Mouse (Mus musculus): ENCODE results near the gene Arhgef19. TPM values are rescaled to one million over a fixed set of nuclear protein-coding genes. Genes with fewer than 3 reads are reported as not detected.

Arhgef19 gene
- total RNA-seq, 2 experiments from 2014 or later, result 20.7 TPM

DNA sequence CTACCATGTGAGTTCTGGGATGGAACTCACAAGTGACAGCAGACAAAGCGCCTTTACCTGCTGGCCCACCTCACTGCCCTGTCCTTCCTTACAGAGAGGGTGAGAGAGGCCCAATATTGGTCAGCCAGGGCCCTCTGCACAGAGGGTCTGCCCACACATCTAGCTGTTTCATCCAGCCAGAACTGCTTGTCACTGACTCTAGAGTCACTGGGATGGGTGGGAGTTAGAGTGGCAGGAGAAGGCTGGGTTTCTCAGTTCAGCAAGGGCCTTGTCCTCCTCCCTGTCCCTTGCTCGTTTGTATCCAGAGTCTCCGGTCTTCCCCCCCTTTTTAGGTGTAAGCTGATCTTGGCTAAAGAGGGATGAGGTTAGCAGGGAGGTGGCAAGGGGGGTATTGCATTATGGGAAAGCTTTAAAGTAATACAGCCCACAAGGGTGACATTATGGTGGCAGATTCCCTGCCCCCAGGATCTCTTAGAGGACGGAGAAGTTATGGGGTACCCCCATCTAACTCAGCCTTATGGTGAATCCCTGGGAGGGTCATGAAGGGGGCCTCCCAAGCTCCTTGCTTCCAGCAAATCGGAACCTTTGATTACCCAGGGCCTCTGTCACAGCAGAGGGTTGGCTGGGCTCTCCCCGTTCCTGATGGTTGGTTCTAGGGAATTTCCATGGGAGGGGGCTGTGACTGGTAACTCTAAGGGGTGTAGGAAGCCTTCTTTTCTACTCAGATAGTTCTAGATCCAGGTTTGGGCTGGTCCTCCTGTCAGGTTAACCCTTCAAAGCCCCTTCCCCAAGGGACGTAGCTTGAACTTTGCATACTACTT, 64.3 kb downstream of the Arhgef19 start:
- DNase-seq, result no peak
- intact Hi-C loops (cut with DNase I), result no loop called here

DNA sequence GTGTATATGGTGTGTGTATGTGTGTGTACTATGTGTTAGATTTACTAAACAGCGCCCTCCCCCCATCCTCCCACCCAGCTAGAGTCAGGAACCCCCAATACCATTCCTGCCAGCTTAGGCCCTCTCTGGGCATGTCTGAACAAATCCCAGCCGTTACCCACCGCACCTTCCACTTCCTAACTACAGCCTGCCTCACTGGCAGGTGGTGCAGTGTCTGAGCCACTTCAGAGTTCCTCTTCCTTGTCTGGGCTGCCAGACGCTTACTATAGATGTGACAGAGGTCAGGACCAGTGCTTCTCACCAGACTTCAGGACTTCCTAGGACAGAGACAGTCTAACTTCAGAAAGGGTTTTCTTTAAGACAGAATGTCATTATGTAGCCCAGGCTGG, 64.9 kb downstream of the Arhgef19 start:
- intact Hi-C loops (cut with DNase I), result no loop called here
- no peak for DNase-seq

GRCm38 (mm10) chr4:141306057-141306456, 66.8 kb downstream of the Arhgef19 start:
- no peak for DNase-seq
- intact Hi-C loops (cut with DNase I), result no loop called here

Other genes with a start within 250 kb of the Arhgef19 start
- gene Mfap2, start 229.1 kb upstream of the Arhgef19 start, total RNA-seq (2021), result 10 to 100 TPM; 24.5 to 28.1 TPM
- gene Crocc, start 178.9 kb upstream of the Arhgef19 start, total RNA-seq (2021), result 1 to 10 TPM; 6.0 to 6.2 TPM
- gene Necap2, start 161.1 kb upstream of the Arhgef19 start, total RNA-seq (2021), result 10 to 100 TPM; 22.2 to 22.6 TPM
- not detected for gene Spata21, start 151.2 kb upstream of the Arhgef19 start, total RNA-seq (2021)
- 10 to 100 TPM; 87.6 to 91.4 TPM for gene Szrd1, start 99.7 kb upstream of the Arhgef19 start, total RNA-seq (2021)
- 10 to 100 TPM; 13.0 to 13.5 TPM for gene Fbxo42, start 91.6 kb upstream of the Arhgef19 start, total RNA-seq (2021)
- under 1 TPM; 0.68 to 0.86 TPM for gene Rsg1, start 25.5 kb upstream of the Arhgef19 start, total RNA-seq (2021)
- 1 to 10 TPM; 8.0 to 8.9 TPM for gene Epha2, start 61.7 kb downstream of the Arhgef19 start, total RNA-seq (2021)
- gene Fam131c, start 128.7 kb downstream of the Arhgef19 start, total RNA-seq (2021), result under 1 TPM; 0.15 to 0.65 TPM
- gene Clcnka, start 159.2 kb downstream of the Arhgef19 start, total RNA-seq (2021), result not detected
- gene Clcnkb, start 176.5 kb downstream of the Arhgef19 start, total RNA-seq (2021), result 1 to 10 TPM in 1 of 2 experiments, under 1 TPM in 1; 0.83 to 1.5 TPM
- 100 to 1,000 TPM; 760 to 902 TPM for gene Hspb7, start 181.3 kb downstream of the Arhgef19 start, total RNA-seq (2021)
- under 1 TPM; 0.34 to 0.43 TPM for gene Srarp, start 196.6 kb downstream of the Arhgef19 start, total RNA-seq (2021)
- 10 to 100 TPM; 20.8 to 21.2 TPM for gene Zbtb17, start 205.2 kb downstream of the Arhgef19 start, total RNA-seq (2021)

Measured in heart, postnatal 14 days (tissue).